ENCODE assay signal across 28 mouse cellular contexts in the genomic region with DNA sequence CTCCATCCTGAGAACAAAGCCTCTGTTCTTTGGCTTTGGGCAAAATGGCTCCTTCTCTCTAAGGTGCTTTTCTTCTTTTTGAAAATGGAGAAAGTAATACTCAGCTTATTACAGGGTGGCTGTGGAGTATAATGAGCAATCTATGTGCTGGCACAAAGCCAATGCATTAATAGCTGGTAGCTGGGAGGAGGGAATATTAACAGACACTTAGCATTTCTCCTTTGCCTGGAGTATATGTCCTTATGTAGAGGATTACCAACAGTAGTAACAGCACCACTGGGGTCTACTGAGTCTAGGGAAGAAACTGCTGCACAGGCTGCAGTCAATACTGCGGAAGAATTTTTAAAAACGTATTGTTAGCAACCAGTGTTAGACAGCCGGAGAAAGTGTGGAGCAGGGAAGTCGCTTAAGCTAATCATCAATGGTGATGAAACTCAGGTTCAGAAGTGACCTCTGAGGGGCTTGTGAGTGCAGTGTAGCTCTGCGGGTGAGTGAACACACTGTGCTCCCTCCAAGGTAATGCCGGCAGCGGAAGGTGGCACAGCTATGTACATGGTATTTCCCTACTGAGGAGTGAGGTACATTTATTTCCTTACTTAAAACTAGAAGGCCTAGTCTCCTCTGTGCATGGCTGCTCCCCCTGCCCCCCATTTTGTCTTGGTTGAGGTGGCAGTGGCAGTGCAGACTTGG.
A peak's percentile ranks its signal among the peaks of the same experiment; 100 is the strongest.
DNase-seq lines count a peak whose midpoint lies in the region; ATAC-seq and TF ChIP-seq lines count a peak whose summit lies in the region.
"Had no signal": no experiment of that assay in that cellular context is flagged by ENCODE, and none has a peak within 500 bp of the region (broad histone marks: within the 10 kb centered on the region; RNA-seq: fewer than 3 reads in every experiment).

No protein-coding gene starts in this region.

- peaks cover 83% of the 10 kb centered on the region for H3K36me3 ChIP-seq in forebrain, embryonic 13.5 days (ENCODE audit: poor library complexity, severe bottlenecking)
- peaks cover 2% of the 10 kb centered on the region; the same call in 1 of the 2 replicates for H3K36me3 ChIP-seq in forebrain, embryonic 11.5 days (ENCODE audit: control insufficient read depth, insufficient read depth, low read length)
- peaks cover 40% of the 10 kb centered on the region for H3K36me3 ChIP-seq in kidney, postnatal 0 days (ENCODE audit: insufficient read depth, low read length)
- H3K36me3 ChIP-seq in hindbrain, embryonic 16.5 days (ENCODE audit: control insufficient read depth, insufficient read depth, low read length), result peaks cover 13% of the 10 kb centered on the region
- H3K36me3 ChIP-seq in neural tube, embryonic 15.5 days, result peaks cover 49% of the 10 kb centered on the region

- H3K27me3 ChIP-seq in forebrain, embryonic 13.5 days, result no peaks in the 10 kb centered on the region
- H3K27me3 ChIP-seq in forebrain, embryonic 11.5 days (ENCODE audit: control insufficient read depth, insufficient read depth, low read length), result no peaks in the 10 kb centered on the region
- no peaks in the 10 kb centered on the region for H3K27me3 ChIP-seq in kidney, postnatal 0 days (ENCODE audit: insufficient read depth, low read length)
- H3K27me3 ChIP-seq in hindbrain, embryonic 16.5 days (replicated peaks; ENCODE audit: control insufficient read depth, insufficient read depth, low read length), result no peaks in the 10 kb centered on the region
- H3K27me3 ChIP-seq in neural tube, embryonic 15.5 days (replicated peaks), result no peaks in the 10 kb centered on the region
- H3K27me3 ChIP-seq: embryonic facial prominence, embryonic 12.5 days; heart, embryonic 15.5 days; Patski had no signal

- H3K4me1 ChIP-seq in forebrain, embryonic 13.5 days, result peaks cover 5% of the 10 kb centered on the region; the same call in 1 of the 2 replicates
- no peaks in the 10 kb centered on the region for H3K4me1 ChIP-seq in forebrain, embryonic 11.5 days (replicated peaks; ENCODE audit: control insufficient read depth, insufficient read depth, low read length)
- no peaks in the 10 kb centered on the region for H3K4me1 ChIP-seq in kidney, postnatal 0 days (replicated peaks; ENCODE audit: insufficient read depth, low read length)
- H3K4me1 ChIP-seq in hindbrain, embryonic 16.5 days (ENCODE audit: control insufficient read depth, insufficient read depth, low read depth, low read length), result no peaks in the 10 kb centered on the region
- H3K4me1 ChIP-seq in neural tube, embryonic 15.5 days, result peaks cover 14% of the 10 kb centered on the region; the same call in 1 of the 2 replicates
- H3K4me1 ChIP-seq: embryonic facial prominence, embryonic 12.5 days; heart, embryonic 15.5 days; limb, embryonic 10.5 days had no signal

- TF ChIP-seq CTCF in kidney, postnatal 0 days (IDR thresholded peaks at IDR 0.05; ENCODE audit: low read depth), result no peak

- no peak overlapping the region for H3K9ac ChIP-seq in forebrain, embryonic 13.5 days
- H3K9ac ChIP-seq in forebrain, embryonic 11.5 days (ENCODE audit: low read length), result no peak overlapping the region
- no peak overlapping the region for H3K9ac ChIP-seq in kidney, postnatal 0 days (ENCODE audit: low read depth, low read length)
- no peak overlapping the region for H3K9ac ChIP-seq in hindbrain, embryonic 16.5 days (ENCODE audit: low read depth, low read length)
- H3K9ac ChIP-seq in neural tube, embryonic 15.5 days (replicated peaks), result no peak overlapping the region
- H3K9ac ChIP-seq: embryonic facial prominence, embryonic 12.5 days; heart, embryonic 15.5 days; liver, postnatal 0 days had no signal

- H3K27ac ChIP-seq in forebrain, embryonic 13.5 days, result peak overlapping the region; percentile 31
- H3K27ac ChIP-seq in forebrain, embryonic 11.5 days (ENCODE audit: low read depth, low read length), result no peak overlapping the region
- H3K27ac ChIP-seq in kidney, postnatal 0 days, result 0 out of 2 replicates have a peak overlapping the region, but pooled peaks have one; percentile 37
- H3K27ac ChIP-seq in hindbrain, embryonic 16.5 days (ENCODE audit: low read depth, low read length), result peak overlapping the region; percentile 36; the same call in 1 of the 2 replicates
- peak overlapping the region; percentile 76 for H3K27ac ChIP-seq in neural tube, embryonic 15.5 days (replicated peaks)
- H3K27ac ChIP-seq: embryonic facial prominence, embryonic 12.5 days; heart, adult 2 months; heart, embryonic 15.5 days; left cerebral cortex, adult 2 months; limb, embryonic 10.5 days; stomach, postnatal 0 days had no signal

- H3K4me3 ChIP-seq in forebrain, embryonic 13.5 days, result no peak overlapping the region
- no peak overlapping the region for H3K4me3 ChIP-seq in forebrain, embryonic 11.5 days (ENCODE audit: low read depth, low read length)
- no peak overlapping the region for H3K4me3 ChIP-seq in kidney, postnatal 0 days (replicated peaks; ENCODE audit: low read depth, low read length)
- H3K4me3 ChIP-seq in hindbrain, embryonic 16.5 days (ENCODE audit: low read length), result no peak overlapping the region
- no peak overlapping the region for H3K4me3 ChIP-seq in neural tube, embryonic 15.5 days (replicated peaks)
- H3K4me3 ChIP-seq: embryonic facial prominence, embryonic 12.5 days; erythroblast, embryonic 14.5 days; heart, adult 2 months; heart, embryonic 15.5 days; left cerebral cortex, adult 2 months; limb, embryonic 10.5 days; myocyte had no signal

- 89% methylated on average over 7 of the region's 7 CpGs for WGBS in forebrain, embryonic 13.5 days
- WGBS in forebrain, embryonic 11.5 days, result 95% methylated on average over 7 of the region's 7 CpGs
- WGBS in kidney, postnatal 0 days, result 75% methylated on average over 7 of the region's 7 CpGs
- 81% methylated on average over 7 of the region's 7 CpGs for WGBS in hindbrain, embryonic 16.5 days
- 73% methylated on average over 7 of the region's 7 CpGs for WGBS in neural tube, embryonic 15.5 days

- H3K4me2 ChIP-seq in forebrain, embryonic 13.5 days, result no peak overlapping the region
- no peak overlapping the region for H3K4me2 ChIP-seq in forebrain, embryonic 11.5 days (ENCODE audit: low read depth, low read length, severe bottlenecking)
- no peak overlapping the region for H3K4me2 ChIP-seq in kidney, postnatal 0 days (ENCODE audit: low read length)
- H3K4me2 ChIP-seq in hindbrain, embryonic 16.5 days (ENCODE audit: low read length), result no peak overlapping the region
- H3K4me2 ChIP-seq in neural tube, embryonic 15.5 days, result no peak overlapping the region
- H3K4me2 ChIP-seq: embryonic facial prominence, embryonic 12.5 days; heart, embryonic 15.5 days had no signal

- no peak for DNase-seq in forebrain, embryonic 11.5 days (ENCODE audit: low spot score)
- no peak for DNase-seq in kidney, postnatal 0 days (ENCODE audit: low spot score)
- DNase-seq in kidney, adult 9 months, result no peak
- no peak for DNase-seq in layer of hippocampus, adult 11-12 months (ENCODE audit: low spot score)
- DNase-seq: adrenal gland, adult 8-10 months; cerebellum, adult 11 months; cerebellum, postnatal 10 days; gastrocnemius, postnatal 10 days; heart, adult 2 months; heart, postnatal 4 days; kidney, postnatal 25 days; liver, postnatal 0 days; lung, postnatal 10 days; retina, postnatal 1 day; thymus, postnatal 14 days had no signal

- ATAC-seq in forebrain, embryonic 13.5 days, result peak; percentile 71
- no peak for ATAC-seq in forebrain, embryonic 11.5 days (replicated peaks; ENCODE audit: low FRiP score)
- peak; percentile 72 for ATAC-seq in kidney, postnatal 0 days (replicated peaks; ENCODE audit: low FRiP score, low read depth)
- ATAC-seq in hindbrain, embryonic 16.5 days, result peak; percentile 67
- ATAC-seq in neural tube, embryonic 15.5 days (ENCODE audit: low FRiP score), result peak; percentile 70
- ATAC-seq: CD4-positive, CD25-positive, alpha-beta regulatory T cell, adult 4 months; intestine, embryonic 16.5 days; liver, postnatal 0 days; Patski had no signal

- H3K9me3 ChIP-seq in forebrain, embryonic 13.5 days (replicated peaks), result no peaks in the 10 kb centered on the region
- no peaks in the 10 kb centered on the region for H3K9me3 ChIP-seq in forebrain, embryonic 11.5 days (ENCODE audit: control insufficient read depth, low read length)
- no peaks in the 10 kb centered on the region for H3K9me3 ChIP-seq in kidney, postnatal 0 days (replicated peaks; ENCODE audit: low read length)
- no peaks in the 10 kb centered on the region for H3K9me3 ChIP-seq in hindbrain, embryonic 16.5 days (ENCODE audit: control insufficient read depth, low read length)
- no peaks in the 10 kb centered on the region for H3K9me3 ChIP-seq in neural tube, embryonic 15.5 days (replicated peaks)
- H3K9me3 ChIP-seq: embryonic facial prominence, embryonic 12.5 days; heart, embryonic 15.5 days; limb, embryonic 10.5 days had no signal
